Mouse (Mus musculus) adrenal gland, postnatal 14 days (tissue): ENCODE measurements around the gene Pcnx. TPM values are rescaled to one million over a fixed set of nuclear protein-coding genes. Genes with fewer than 3 reads are reported as not detected.

Source experiments
- DNase-seq: peaks from one replicate; pipeline ENCODE4 v3.0.0; 2021; ENCODE audit warnings: mixed read lengths
- total RNA-seq: library from RNA; stranded (reverse); gene quantifications from 2 replicates; pipeline ENCODE4 v1.2.3, GENCODE M21; 2021

Gene Pcnx
- total RNA-seq, 1 experiment from 2014 or later, result 57.7 TPM

DNA sequence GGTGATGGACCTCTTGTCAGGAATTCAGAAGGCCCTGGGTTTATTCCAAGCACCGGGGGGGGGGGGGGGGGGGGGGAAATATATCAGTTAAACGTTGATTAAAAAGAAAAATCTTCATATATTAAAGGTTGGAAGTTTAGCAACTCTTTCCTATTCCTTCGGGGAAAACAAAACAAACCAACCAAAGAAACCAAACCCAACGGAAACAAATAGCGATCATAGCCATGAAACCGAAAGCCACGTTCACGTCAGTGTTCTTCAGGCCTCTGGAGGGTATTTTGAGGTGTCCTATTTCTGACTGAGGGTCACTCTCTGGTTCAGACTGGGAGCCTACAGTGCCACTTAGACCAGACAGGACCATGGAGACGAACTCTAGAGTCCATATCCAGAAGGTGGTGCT lies 6.3 kb upstream of the Pcnx start:
- no peak for DNase-seq

DNA sequence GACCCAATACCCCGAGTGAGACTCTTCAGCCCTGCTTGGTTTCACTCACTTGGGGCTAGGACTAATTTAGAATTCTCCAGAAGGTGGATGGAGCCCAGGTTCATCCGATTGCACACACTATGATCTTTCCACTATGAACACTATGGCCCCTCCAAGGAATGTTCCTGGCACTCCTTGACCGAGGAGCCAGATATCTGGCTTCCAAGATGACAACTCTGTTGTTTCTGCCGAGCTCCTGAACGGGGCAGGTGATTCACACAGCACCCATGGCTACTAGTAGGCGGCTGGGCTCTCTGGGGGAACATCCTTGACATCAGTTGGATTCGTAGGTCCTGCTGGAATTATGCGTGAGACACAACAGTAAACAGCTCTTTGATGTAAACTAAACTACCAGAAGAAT lies 4.8 kb upstream of the Pcnx start:
- no peak for DNase-seq

DNA sequence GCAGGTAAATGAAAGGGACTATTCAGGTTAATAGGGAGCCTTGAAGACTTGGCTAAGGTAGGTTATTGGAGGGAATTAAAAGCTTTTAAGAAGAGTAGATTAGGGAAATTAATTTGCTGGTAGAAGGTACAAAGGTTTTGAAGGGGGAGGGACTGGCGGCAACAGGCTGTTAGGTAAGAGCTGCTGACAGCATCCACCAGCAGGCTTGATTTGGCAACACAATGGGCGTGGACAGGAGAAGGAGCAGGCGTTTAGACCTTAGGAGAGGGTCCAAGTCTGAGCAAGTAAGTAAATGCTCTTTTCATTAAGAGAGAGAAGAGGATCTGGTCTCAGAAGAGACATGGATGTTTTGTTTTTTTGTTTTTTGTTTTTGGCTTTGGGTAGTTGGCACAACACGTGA lies 3.1 kb upstream of the Pcnx start:
- DNase-seq, result peak; percentile 53

DNA sequence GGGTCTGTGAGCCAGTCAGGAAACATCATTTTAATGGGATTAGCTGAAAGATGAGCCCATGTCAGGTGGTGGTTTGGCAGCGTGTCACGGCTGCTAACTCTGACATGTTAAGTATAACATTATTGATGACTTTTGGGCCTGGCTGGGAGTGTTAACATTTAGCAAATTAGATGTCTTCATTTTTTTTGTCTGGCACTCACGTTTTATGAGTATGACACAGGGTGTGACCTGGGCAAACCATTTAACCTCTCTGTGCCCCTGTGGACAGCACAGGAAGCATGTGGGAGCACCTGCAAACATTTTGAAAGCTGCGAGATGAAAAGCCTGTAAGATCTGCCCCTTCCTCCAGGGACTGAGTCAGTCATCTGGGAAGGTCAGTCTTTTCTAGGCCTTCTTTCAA lies 2.6 kb upstream of the Pcnx start:
- peak; percentile 33 for DNase-seq

DNA sequence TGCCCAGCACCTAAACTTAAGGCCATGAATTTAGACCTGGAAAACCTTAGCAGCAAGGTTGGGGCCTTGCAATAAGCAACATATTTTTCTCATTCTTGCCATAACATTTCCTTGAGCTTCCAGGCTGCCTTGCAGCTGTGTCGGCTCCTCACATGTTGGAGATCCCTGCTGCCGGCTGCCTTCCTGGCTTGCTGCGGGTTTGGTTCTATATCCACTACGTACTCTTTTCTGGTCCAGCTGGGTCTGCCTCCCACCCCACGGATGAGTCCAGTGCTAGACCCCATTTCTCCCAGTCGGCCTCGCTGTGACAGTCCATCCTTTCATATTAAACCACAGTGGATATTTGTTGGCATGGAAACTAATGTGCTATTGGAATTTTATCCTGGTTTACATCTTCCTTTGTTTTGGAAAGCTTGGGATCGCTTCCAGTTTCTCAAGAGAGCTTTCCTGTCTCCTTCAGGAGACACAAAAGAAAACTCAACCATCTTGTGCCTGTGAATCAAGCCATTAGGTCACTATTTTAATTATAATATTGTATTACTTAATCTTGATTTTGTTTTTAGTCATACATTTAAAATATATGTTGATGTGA lies 1.7 kb upstream of the Pcnx start:
- no peak for DNase-seq

DNA sequence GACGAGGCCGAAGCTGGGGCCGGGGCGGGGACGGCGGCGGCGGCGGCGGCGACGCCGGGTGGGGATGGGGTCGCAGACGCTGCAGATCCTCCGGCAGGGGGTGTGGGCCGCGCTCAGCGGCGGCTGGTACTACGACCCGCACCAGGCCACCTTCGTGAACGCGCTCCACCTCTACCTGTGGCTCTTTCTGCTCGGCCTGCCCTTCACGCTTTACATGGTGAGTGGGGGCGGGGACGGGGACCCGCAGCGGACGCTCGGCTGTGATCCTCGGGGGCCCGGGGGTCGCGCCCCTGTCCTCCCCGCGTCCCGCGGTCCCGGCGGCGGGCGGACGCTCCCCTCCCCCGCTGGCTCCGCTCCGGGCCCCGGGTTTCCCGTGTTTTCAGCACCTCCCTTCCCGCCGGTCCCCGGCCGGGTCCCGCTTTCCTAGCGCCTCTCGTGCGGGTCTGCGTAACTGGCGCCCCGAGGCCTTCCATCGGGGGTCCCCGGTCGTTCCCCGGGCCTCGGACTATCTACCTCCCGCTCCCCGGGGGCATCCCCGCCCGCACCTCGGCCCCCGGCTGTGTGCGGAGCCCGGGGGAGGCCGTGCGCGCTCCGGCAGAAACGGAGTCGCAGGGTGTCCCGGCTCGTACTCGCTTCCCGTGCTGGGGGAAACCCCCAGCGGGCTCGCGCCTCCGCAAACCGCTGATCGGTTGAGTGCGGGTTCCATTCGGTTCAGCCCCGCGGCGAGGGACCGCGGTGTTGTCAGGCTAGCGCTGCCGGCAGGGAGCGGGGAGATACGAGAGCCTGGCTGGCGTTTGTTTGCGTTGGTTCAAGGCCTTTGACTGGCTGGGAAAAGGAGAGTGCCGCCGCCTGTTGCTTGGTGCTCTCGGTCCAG lies 722 bp downstream of the Pcnx start:
- DNase-seq, result peak; percentile 80

DNA sequence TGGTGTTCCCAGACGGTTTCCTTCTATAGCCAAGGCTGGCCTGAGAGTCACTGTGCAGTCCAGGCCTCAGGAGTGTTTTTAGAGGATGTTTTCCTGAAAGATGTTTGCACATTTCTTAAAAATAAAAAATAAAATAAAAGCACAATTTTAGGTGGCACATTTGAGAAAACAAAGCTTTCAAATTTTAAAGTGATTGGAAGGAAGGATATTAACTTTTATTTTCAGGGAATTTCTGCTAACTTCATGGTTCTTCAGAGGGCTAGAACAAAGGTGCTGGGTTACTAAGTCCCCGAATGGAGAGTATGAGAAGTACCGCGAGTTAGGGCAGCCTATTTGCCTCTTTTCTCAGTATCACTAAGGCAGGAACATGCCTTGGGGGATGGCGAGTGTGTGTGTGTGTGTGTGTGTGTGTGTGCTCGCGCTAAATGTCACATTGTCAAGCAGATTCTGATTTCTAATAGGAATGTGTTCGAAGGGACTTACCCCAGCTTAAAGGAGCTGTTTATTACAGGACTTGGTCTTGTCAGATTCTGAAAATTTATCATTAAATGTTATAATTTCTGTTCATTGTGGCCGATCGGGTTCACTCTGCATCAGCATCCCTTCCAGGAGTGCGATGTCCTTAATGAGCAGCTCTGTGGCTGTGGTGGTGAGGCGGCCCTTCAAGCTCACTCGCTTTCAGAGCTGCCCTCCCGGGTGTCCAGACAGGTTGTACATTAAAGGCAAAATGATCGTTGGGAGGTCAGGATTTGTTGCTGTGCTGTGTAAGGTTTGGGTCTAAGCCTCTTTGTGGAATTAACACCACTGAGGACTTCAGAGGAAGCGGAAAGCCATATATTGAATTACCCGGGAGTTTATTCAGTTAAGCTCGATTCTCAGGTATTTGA lies 1.6 kb downstream of the Pcnx start:
- no peak for DNase-seq

DNA sequence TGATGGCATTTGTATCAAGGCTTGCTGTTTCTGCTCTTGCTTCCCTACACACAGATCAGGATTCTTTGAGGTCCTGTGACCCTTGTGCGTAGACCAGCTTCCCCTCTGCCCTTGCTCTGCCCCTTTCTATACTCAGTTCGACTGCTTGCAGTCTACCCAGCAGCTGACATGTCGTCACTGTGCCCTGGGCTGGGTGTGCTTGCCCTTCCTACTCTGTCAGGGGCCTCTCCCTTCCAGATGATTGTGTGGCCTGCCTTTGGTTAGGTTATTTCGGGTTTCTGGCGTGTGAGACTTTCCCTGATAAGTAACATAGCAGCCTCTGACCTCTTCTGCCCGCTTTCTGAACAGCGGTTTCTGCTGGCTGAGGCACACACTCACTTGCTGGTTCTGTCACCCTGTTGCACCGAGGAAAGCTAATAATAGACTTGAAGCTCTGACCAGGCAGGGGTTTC lies 2.6 kb downstream of the Pcnx start:
- DNase-seq, result peak; percentile 26

DNA sequence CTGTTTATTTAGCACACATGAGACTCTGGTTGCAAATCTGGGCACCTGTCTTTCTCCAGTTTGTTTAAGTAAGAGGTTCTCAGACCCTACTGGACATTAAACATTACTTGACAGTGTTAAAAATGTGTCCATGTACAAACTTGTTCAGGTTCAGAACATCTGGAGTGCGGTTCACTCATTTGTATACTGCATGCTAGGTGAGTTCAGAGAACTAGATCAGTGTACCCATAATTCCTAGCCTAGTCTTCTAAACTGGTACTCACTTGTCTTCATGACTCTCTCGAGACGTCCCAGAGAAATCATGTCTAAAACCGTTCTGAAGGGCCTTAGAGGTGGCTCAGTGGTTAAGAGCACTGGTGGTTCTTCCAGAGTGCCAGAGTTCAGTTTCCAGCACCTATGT lies 4.1 kb downstream of the Pcnx start:
- DNase-seq, result no peak

DNA sequence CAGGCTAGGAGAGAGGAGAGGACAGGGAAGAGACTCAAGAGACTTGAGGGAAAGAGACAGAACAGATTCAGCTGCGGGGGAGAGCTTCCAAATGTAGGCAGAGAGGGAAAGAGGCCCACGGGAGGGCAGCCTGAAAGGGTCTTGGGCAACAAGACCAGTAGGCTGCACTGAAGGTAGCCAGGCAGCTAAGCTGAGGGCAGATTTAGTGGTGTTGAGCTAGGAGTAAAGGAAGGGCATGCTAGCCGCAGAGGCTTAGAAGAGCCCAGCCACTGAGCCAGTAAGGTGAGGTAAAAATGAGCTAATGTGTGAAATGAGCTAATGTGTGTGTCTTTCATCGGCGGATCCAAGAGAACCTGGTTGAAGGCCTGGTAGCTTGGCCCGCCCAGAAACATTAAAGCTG lies 5.4 kb downstream of the Pcnx start:
- DNase-seq, result no peak

DNA sequence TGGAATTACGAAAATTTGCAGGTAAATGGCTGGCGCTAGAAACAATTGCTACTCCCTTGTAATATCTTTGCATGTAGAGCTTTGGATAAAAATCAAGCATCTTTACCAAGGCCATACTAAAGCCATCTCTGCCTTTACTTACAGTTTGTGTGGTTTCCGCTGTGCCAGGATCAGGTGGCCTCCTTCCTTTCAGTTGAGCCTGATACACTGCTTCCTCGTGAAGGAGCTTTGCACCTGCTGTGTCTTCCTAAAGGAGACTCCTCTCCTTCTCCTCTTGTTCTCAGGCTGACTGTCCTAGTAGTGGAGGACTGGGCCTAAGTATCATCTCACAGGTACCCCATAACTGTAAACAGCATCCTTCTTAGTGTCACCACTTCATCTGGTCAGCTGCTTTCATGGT lies 7.5 kb downstream of the Pcnx start:
- no peak for DNase-seq

DNA sequence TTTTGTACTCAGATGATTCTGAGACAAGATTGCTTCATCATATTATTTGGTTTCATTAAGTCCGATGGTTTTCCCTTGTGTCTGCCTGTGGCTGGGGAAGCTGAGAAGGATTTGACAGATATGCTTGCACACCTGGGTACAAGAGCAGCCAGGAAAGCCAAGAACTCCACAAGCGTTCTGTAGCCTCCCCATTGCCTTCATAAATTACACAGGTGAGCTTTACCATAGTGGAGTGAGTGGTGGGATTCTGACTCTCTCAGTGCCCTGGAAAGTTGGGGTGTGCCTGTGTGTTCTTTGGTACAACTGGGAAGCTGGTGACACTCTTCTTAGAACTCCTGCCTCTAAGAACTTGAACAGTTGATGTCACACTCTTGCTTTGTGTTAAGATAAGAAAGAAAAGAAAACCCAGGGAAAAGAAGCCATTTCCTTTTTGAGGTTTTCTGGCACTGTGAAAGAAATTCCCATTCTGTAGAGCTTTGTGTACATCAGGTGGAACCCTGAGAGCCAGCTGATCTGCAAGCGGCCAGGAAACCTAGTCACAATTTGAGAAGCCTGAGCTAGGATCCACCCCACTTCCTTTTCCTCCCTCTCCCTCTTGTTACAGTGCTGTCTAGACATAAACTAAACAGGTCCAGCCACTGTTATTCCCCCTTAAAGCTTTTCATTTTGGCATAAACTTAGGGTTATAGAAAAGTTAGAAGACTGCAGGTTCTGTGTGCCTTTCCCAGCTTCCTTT lies 9.6 kb downstream of the Pcnx start:
- no peak for DNase-seq

DNA sequence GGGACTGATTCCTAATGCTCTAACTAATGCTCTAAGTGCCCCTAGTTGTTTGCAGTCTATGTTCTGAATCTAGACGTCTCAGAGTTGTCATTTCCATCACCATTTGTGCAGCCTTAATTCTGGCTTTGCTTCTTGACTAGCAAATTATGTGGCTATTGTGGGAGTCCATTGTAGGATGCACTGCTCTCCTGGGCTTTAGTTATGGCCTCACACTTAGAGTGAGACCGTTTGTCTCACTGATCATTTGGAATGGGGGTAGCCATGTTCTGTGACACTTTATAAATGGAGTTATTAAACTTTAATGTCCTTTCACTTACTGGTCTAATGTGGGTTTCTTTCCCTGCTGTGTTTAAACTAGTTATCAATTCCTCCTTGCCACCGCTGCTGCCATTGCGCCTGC lies 13.5 kb downstream of the Pcnx start:
- DNase-seq, result no peak

DNA sequence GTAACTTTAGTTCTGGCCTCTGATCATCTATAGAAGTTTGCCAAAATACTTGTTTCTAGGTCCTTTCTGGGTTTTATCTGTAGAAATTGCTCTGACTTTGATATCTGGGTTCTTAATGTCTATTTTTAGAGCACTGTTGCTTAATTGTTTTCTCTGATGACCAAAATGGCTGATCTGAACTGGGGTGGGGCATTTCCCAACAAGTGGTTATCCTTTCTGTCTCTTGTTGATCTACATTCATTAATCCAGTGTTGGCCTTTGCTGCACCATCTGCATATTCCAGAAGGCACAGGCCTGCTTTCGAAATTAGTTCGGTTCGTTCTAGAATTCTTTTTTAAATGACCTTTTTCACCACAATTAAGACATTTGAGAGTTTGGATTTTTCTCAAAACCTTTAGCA lies 20.3 kb downstream of the Pcnx start:
- no peak for DNase-seq

DNA sequence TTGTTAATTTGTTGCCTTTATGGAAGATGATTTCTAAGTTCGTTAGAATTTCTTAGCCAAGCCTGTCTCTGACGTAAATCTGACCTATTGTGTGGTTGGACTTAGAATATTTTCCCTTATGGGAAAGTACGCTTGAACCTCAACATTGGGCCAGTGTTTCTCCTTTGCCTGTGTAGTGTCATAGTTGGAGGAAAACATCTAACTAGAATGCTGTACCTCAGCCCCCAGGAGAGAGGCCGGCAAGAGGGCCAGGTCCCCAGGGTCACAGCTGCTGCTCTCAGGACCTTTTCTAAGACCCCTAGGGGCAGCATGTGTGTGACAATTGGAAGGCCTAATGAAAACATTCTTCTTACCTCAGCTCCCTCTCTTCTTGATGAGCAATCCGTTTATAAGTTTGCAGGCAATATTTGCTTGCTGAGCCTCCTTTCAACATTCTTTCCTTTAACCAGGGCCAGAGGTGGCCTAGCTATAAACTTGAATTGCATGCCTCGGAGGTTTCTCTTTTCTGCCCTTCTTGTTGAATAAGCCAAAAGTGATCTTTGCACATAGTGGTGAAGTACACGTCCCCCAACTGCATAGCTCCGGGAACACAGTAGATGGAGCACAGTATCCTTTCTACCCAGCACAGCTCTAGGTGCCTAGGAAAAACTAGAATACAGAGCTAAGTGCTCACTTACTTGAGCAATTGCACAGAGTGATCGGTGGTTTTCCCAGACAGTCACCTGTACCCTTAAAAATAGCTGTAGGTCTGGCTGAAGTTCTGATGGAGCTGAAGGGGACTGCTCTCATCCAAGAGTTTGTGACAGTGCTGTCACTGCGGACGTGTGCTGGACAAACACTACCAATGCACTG lies 23.7 kb downstream of the Pcnx start:
- DNase-seq, result no peak

DNA sequence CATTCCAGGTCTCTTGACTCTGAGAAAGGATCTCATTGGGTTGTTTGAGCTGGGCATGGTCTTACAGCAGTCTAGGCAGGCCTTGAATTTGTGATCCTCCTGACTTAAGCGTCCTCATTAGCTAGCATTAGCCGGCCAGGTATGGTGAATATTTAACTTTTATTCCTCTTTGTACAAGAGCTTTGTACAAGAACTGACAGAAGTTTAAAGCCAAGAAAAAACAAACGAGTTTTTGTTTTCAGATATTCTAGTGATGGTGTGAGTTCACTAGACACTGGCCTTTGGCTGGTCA lies 24.2 kb downstream of the Pcnx start:
- DNase-seq, result no peak

DNA sequence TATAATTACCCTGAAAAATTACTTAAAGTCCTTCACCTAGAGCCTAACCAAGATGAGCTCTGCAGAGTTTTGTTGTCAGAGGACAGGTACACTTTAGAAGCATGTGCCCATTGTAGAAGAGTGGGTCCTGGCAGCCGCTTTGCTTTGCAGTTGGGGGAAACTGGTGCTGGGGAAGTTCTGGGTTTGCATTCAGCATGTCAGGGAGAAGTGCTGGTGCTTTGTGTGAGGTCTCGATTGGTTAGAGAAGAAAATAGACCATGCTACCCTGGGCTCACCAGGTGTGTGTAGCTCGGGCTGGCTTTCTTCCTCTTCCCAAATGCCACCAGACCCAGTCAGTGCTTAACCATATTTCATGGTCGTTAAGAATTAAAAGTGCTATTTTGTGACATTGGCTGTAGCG lies 25.2 kb downstream of the Pcnx start:
- no peak for DNase-seq

DNA sequence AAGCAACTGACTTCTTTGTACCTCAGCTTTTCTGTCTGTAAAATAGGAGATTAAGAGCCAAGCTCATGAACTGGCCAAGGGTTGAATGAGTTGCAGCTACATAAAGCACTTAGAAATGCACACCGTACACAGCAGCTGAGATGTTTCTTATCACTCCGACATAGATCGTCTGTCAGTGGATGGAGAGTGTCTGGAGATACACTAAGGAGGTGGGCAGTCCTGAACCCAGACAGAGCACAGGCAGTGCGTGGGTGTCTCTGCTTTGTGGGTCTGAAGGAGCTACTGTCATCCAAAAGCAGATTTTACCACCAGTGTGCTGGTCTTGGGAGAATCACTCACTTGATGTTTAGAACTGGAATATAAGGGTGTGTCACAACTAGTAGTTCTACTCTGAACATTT lies 26.2 kb downstream of the Pcnx start:
- no peak for DNase-seq

DNA sequence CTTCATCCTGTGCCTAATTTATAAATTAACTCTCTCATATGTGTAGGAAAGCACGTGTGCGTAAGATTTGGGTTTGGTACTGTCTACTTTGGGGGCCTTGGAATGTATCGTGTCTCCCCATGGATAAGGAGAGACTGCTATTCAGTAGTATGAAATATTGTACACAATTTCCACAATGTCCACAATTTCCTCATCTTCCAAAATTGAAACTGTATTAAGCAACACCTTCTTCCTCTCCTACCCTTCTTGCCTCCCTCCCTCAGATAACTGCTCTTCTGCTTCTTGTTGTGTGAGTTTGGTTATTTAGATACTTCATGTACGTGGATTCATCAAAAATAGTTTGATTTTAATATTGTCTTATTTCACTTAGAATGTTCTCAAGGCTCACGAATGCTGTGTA lies 29.1 kb downstream of the Pcnx start:
- no peak for DNase-seq

DNA sequence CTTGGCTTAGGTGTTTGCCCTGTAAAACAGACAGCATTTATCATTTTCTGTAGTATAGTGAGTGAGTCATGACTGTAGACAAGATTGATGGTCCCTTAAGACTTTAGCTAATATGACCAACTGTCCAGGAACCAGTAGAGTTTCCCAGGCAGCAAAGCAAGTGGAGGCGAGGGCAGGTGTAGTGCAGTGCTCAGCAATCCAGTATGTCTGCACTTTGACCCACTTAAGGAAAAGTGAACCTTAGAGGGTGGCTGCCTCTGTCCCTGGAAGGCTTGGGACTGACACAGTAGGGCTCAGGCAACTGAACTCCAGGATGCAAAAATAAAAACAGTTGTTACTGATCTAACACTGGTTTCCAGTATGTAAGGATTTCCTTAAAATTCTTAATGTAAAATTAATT lies 32.1 kb downstream of the Pcnx start:
- no peak for DNase-seq

DNA sequence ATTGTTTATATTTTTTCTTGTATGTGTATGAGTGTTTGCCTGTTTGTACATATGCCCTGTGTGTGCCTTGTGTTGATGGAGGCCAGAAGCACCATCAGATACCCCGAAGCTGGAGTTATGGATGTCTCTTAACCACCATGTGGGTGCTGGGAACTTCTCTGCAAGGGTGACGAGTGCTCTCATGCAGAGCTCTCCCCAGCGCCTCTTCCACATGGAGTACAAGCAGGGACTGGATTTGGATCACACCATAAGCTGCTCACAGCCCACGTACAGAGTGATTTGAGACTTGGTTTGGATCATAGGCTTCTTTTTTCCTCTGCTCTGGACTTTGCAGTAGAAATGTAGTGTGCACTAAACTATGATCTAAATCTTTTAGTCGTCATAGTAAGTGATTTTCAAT lies 34.5 kb downstream of the Pcnx start:
- DNase-seq, result no peak

DNA sequence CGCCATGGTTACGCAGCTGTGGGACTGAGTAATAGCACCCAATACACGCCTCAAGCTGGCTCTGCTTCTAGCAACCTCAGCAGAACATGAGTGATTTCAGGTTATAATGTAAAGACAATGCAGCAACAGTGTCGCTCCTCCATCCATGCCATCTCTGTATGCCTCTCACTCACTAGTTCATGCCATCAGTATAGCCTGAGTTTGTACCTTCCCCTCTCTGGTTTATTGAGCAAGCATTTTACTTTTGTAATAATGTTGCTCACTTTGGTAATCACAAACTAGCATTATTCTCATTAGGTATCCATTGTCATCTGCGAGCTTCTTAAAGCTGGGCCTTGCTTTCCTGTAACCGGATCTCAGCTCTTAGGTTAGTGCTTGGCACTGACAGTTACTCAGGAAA lies 36.2 kb downstream of the Pcnx start:
- DNase-seq, result no peak
